Mouse (Mus musculus): ENCODE results near the gene 4921524J17Rik. TPM values are rescaled to one million over a fixed set of nuclear protein-coding genes. Genes with fewer than 3 reads are reported as not detected.

The 4921524J17Rik gene
- total RNA-seq, 2 experiments from 2014 or later = 17.2 to 17.3 TPM

DNA sequence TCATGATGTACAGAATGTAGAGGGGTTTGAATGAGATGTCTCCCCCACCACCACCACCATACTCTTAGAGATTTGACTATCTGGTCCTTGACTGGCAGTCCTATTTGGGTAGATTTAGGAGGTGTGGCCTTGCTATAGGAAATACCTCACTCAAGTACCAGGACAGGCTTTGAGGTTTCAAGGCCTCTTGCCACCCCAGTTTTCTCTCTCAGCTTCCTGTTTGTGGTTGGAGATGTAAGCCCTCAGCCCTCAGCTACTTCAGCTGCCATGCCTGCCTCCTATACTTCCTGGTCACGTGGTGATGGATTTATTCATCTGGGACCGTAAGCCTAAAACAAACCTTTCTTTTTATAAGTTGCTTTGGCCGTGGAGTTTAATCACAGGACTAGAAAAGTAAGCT is 17.7 kb upstream of the 4921524J17Rik start:
- intact Hi-C loops (cut with DNase I) = loop anchor here (10.0 kb wide), 1 partner anchor 214 kb away; no protein-coding TSS in a partner anchor
- no peak for DNase-seq (ENCODE audit: extremely low spot score in 1 of 2, low spot score in 2 of 2)

DNA sequence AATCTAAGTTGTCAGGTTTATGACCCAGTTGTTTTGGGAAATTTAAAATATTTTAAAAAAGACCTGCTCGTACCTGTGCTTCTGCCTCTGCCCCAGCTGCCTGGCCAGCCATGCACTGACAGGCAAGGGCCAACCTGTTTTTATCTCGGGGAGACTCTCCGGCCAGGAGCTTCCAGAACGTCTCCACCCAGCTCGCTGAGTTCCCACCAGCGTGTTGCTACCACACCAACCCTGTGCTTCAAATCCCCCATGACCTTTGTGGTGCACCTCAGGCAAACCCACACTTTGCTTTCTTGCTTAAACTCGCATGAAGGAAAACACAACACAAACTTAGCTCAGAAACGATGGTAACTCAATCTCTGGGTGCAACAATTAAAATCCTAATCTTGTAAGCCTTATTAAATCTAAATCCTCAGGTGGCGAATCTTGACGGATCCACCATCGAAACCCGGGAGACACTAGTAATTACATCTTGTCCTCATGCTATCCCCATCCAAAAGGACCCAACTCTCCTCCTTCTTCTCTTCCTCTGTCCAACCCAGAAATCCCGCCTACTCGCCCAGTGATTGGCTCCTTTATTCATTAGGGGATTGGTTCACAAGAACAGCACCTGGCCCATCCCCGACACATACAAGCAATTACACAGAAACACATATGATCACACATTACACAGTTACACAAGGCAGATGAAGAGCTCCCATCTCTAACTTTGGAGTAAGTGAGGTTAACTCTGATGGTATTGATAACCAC is 13.5 kb upstream of the 4921524J17Rik start:
- intact Hi-C loops (cut with DNase I) = no loop called here
- no peak for DNase-seq (ENCODE audit: extremely low spot score in 1 of 2, low spot score in 2 of 2)

DNA sequence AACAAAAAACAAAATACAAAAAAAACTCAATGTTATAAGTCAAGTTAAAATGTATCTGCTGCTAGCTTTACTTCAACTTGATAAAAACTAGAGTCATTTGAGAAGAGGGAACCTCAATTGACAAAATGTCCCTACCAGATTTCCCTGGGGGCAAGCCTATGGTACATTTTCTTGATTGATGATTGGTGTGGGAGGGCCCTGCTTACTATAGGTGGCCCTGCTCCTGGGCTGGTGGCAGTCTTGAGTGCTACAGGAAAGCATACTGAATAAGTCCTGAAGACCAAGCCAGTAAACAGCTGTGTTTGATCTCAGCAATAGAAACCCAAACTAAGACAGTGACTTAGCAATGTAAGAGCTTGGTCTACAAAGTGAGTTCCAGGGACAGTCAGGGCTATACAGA is 11.5 kb upstream of the 4921524J17Rik start:
- intact Hi-C loops (cut with DNase I) = no loop called here
- no peak for DNase-seq (ENCODE audit: extremely low spot score in 1 of 2, low spot score in 2 of 2)

DNA sequence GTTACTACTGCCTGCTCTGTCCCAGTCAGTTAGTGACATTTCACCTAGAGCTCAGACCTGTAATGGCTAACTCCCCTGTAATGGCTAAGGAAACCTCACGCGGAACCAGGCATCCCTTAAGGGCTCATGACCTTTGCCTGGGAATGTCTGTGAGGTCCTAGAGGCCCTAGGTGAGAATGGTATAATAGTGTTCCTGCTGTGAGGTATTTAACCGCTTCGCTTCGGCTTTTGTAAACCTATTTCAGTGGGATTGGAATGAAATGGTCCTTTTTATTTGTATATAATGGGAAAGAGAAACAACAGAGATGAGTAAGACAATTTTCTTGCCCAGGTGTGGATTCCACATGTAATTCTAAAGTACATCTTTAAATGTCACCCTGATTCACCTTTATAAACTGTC is 8.9 kb upstream of the 4921524J17Rik start:
- intact Hi-C loops (cut with DNase I) = no loop called here
- DNase-seq (ENCODE audit: extremely low spot score in 1 of 2, low spot score in 2 of 2) = no peak

DNA sequence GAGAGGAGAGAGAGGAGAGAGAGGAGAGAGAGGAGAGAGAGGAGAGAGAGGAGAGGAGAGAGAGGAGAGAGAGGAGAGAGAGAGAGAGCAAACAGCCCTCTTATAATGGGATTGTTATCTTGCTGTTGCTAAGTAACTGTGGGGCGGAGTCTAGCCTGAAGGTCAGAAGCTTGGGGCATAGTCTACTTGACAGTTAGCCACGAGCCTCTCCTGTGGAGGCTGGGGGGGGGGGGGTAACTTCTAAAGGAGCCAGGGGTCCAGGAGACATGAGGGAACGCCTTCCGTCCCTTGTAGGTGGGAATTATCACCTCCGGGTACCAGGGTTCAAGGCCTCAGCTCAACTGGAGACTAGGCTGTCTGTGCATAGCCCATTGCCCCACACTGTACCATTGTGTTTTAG is 3.1 kb upstream of the 4921524J17Rik start:
- no peak for DNase-seq (ENCODE audit: extremely low spot score in 1 of 2, low spot score in 2 of 2)
- intact Hi-C loops (cut with DNase I) = no loop called here

- intact Hi-C loops (cut with DNase I) = no loop called here
- no peak for DNase-seq (ENCODE audit: extremely low spot score in 1 of 2, low spot score in 2 of 2)
These were observed 2.2 kb upstream of the 4921524J17Rik start for GRCm38 (mm10) chr8:85434817-85435216.

DNA sequence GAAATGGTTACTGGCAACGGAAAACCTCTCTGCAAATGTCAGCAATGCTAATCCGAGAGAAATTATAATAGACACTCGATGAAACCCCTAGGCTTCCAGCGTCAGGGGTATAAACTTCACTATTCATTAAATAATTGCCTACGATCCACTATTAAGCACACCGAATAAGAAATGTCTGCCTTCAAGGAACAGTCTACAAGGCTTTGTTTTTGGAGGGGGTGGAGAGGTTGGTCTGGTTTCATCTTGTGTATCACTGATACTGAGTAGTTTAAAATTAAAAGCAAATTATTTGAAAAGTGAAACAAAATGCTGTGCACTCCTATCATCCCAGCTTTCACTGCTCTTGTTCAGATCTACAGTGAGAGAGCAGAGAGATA is 372 bp upstream of the 4921524J17Rik start:
- DNase-seq (ENCODE audit: extremely low spot score in 1 of 2, low spot score in 2 of 2) = no peak
- intact Hi-C loops (cut with DNase I) = no loop called here

DNA sequence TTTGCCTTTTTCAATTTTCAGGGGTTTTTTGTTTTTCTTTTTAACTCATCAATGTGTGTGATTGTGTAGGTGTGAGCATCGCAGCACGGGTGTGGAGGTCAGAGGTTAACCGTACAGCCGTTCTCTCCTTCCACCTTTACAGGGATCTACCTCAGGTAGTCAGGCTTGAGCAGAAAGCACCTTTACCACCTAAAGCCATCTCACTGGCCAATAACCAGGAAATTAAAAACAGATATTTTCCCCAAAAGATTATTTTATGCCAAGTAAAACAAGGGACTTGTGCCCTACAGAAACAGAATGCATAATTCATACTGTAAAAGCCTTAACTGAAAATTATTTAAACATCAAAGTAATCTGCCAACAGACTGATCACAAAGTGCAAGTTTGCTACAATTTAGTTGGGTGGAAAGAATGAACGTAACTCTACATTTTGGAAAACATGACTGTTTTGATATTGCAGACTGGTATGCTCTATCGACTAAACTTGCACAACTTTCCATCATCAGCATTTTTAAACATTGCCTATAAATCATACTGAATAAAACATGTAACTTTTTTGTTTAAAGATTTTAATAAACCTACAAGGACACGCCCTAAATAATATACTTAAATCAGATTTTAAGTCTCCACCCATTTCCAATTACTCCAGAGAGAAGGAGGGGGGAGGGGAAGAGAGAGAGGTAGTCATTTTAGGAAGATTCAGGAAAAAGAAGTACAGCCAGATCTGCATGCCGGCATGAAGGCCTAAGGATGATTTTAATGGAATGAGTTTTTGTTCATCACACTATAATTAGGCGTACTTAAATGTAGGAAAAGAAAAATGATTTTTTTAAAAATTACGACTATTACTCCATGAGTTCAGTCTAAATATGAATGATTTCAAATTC is 1.1 kb downstream of the 4921524J17Rik start:
- intact Hi-C loops (cut with DNase I) = no loop called here
- no peak for DNase-seq (ENCODE audit: extremely low spot score in 1 of 2, low spot score in 2 of 2)

GRCm38 (mm10) chr8:85430801-85431200 is 1.8 kb downstream of the 4921524J17Rik start:
- peak in 1 of 2 experiments; percentile 38 for DNase-seq (ENCODE audit: extremely low spot score in 1 of 2, low spot score in 2 of 2)
- intact Hi-C loops (cut with DNase I) = no loop called here

DNA sequence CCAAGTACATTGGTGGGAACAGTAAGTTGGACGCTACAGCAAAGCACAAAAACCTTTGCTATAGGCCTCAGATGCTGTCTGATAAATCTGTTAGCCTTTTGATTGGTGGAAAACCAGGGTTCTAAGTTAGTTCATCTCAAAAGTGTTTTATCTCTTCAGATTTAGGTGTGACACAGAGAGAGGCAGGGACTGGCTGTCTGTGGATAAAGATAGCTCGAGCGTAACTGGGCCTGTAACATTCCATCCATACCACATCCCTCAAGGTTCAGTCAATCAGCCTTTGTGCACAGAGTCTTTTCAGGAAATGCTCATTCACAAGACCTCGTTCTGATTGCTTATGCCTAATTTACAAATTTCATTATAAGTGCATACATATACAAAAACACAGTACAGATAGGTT is 3.4 kb downstream of the 4921524J17Rik start:
- no peak for DNase-seq (ENCODE audit: extremely low spot score in 1 of 2, low spot score in 2 of 2)
- intact Hi-C loops (cut with DNase I) = no loop called here

- no peak for DNase-seq (ENCODE audit: extremely low spot score in 1 of 2, low spot score in 2 of 2)
- intact Hi-C loops (cut with DNase I) = no loop called here
These were observed 5.6 kb downstream of the 4921524J17Rik start for GRCm38 (mm10) chr8:85427026-85427425.

DNA sequence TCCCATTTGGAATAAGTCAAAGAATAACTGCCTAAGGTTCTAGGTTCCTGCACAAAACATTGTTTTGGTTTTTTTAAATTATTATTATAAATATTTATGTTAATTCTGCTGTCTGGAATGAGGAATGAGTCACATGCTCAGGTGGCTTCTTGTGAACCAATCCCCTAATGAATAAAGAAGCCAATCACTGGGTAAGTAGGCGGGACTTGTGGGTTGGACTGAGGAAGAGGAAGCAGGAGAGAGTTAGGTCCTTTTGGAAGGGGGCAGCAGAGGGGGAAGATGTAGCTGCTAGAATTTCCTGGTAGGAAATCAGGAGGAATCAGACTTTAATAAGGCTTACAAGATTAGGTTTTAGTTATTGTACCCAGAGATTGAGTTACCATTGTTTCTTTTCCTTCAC is 11.3 kb downstream of the 4921524J17Rik start:
- intact Hi-C loops (cut with DNase I) = no loop called here
- no peak for DNase-seq (ENCODE audit: extremely low spot score in 1 of 2, low spot score in 2 of 2)

GRCm38 (mm10) chr8:85408526-85408925 is 24.1 kb downstream of the 4921524J17Rik start:
- intact Hi-C loops (cut with DNase I) = no loop called here
- no peak for DNase-seq (ENCODE audit: extremely low spot score in 1 of 2, low spot score in 2 of 2)

DNA sequence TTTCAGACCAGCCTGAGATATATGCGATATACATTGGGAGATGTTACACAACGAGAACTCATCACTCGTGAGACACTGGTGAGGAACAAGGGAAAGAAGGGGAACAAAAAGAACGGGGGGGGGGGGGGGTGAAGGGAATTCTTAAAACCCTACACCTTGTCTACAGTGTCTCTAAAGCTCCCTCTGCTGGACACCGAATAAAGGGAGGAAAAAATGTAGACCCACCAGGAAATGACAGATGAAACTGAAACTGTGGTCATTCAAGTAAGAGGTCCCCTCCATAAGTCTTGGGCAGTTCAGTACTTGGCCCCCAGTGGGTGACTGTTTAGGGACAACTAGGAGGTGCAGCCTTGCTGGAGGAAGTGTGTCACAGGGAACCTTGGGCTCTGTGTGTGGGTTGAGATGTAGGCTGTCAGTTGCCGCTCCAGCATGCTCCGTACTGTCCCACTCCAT is 24.6 kb downstream of the 4921524J17Rik start:
- peak in 1 of 2 experiments; percentile 31 for DNase-seq (ENCODE audit: extremely low spot score in 1 of 2, low spot score in 2 of 2)
- intact Hi-C loops (cut with DNase I) = no loop called here

GRCm38 (mm10) chr8:85405961-85406360 is 26.7 kb downstream of the 4921524J17Rik start:
- intact Hi-C loops (cut with DNase I) = no loop called here
- no peak for DNase-seq (ENCODE audit: extremely low spot score in 1 of 2, low spot score in 2 of 2)

DNA sequence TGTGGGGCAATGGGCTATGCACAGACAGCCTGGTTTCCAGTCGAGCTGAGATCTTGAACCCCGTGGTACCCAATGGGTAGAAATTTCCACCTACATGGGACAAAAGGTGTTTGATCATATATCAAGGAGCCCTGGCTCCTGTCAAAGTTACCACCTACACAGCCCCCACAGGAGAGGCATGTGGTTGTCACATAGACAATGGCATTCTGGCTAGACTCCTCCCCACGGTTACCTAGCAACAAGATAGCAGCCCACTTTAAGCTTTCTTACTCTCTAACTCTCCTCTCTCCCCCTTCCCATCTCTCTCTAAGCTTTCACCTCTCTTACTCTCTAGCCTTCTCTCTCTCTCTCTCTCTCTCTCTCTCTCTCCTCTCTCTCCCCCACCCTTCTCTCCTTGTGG is 27.2 kb downstream of the 4921524J17Rik start:
- intact Hi-C loops (cut with DNase I) = no loop called here
- no peak for DNase-seq (ENCODE audit: extremely low spot score in 1 of 2, low spot score in 2 of 2)

GRCm38 (mm10) chr8:85398548-85398947 is 34.1 kb downstream of the 4921524J17Rik start:
- intact Hi-C loops (cut with DNase I) = no loop called here

GRCm38 (mm10) chr8:85397508-85397907 is 35.1 kb downstream of the 4921524J17Rik start:
- intact Hi-C loops (cut with DNase I) = no loop called here
- peak in 1 of 2 experiments; percentile 37 for DNase-seq (ENCODE audit: extremely low spot score in 1 of 2, low spot score in 2 of 2)

More at GRCm38 (mm10) chr8:85398548-85398947, 34.1 kb downstream of the 4921524J17Rik start:
- no peak for DNase-seq (ENCODE audit: extremely low spot score in 1 of 2, low spot score in 2 of 2)

DNA sequence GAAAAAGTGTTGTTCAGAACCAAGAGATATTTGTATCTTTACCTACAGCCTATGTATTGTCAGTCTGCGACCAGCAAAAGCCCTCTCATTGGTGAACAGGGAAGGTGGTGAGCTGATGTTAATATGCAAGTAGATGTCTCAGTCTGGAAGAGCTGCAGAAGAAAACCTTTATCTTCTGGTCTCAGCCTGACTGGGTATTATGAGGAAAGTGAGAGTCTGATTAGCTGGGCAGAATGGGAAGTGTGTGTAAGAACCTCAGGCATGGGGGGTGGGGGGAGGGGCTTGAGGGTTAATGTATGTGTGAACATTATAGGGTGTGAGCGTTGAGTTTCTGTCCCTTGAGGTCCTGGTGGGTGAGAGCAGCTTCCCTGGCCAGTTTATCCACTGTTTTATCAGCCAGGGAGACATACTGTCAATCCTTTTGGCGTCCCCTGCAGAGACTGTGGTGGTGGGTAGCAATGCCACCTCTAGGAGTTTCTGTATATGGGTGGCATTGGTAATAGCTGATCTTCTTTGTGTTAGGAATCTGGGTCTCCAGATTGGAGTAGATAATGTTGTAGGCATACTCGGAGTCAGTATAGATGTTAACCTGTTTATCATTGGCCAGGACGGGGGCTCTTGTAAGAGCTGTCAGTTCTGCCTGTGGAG is 36.1 kb downstream of the 4921524J17Rik start:
- intact Hi-C loops (cut with DNase I) = no loop called here

More for the DNA sequence above, 36.1 kb downstream of the 4921524J17Rik start:
- no peak for DNase-seq (ENCODE audit: extremely low spot score in 1 of 2, low spot score in 2 of 2)

Measured in left cerebral cortex, postnatal 10 days (tissue).